Mouse (Mus musculus) mouse trophoblast stem cell (cell line): ENCODE data around the gene Vamp8.

ENCODE experiments used
- in situ Hi-C, 2 experiments: fragments of 300-500 bp; cut with MseI, MboI; formaldehyde crosslinking; loops; 2 replicates in 1 of 2; 3 replicates in 1 of 2; pipeline ENCODE4 v1.15.1; 2025

The Vamp8 gene

DNA sequence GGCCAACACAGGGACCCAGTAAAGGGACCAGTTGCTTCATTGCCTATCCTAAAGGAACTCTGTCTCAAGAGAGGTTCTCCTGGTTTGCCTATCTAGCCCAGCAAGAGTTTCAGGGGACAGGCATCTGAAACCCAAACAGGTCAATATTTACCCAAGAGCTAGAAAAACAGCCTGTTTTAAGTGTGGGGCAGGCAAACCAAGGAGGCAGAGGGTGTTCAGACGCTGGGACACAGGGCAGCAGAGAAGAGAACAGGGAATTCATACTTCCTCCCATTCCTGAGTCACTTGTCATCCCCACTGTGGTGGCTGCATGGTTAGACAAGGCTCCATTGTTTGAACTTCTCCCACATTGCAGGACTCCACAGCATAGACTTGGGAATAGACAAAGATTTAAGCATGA is 18.9 kb downstream of the Vamp8 start:
- in situ Hi-C loops = no loop called here

DNA sequence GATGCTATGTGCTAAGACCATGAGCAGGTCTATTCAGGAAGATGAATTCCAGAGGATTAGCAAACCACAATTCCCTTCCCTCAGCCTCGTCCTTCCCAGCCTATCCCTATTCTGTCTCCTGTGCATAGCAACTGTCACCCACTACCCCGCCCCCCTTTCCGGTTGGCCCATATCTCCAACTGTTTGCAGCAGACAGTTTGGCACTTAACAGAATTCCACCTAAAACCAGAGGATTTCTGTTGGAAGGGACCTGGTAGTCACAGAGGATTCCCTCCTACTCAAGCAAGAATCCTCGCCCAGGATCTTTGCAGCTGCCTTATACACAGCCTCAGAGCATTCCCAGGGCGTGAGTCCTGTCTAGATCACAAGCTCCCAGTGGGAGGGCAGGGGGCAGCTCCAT is 19.4 kb downstream of the Vamp8 start:
- in situ Hi-C loops = no loop called here

GRCm38 (mm10) chr6:72370091-72370490 is 20.4 kb downstream of the Vamp8 start:
- in situ Hi-C loops = no loop called here

DNA sequence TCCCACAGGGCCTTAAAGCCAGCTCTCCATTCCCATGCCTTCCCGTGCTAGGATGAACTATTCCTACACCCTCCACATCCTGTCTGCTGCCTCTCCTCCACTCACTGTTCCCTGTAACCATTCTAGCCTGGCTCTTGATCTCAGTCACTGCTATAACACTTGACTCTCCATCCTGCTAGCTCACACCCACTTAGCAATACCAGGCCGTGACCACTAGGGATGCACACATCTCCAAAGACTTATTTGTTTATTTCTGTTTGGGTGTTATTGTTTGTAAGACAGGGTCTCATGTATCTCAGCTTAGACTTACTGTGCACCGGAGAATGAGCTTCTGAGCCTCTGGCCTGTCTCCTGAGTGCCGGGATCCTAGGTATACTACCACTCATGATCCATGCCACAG is 20.9 kb downstream of the Vamp8 start:
- in situ Hi-C loops = no loop called here

DNA sequence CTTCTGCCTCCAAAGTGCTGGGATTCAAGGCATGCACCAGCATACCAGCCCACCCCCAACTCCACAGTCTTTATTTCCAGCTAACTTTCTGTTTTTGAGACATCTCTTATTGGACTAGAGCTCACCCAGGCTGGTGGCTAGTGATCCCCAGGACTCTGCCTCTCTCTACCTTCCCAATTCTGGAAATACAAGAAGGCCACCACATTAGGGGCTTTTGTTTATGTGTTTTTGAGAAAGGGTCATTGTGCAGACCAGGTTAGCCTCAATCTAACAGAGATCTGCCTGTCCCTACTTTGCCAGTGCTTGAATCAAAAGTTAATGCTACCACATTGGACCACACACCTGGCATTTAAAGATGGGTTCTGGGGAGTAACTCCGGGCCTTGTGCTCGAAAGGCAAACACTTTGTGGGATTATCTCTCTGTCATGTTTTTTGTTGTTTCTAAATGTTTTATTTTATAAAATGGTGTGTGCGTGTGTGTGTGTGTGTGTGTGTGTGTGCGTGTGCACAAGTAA is 23.0 kb downstream of the Vamp8 start:
- in situ Hi-C loops = no loop called here

DNA sequence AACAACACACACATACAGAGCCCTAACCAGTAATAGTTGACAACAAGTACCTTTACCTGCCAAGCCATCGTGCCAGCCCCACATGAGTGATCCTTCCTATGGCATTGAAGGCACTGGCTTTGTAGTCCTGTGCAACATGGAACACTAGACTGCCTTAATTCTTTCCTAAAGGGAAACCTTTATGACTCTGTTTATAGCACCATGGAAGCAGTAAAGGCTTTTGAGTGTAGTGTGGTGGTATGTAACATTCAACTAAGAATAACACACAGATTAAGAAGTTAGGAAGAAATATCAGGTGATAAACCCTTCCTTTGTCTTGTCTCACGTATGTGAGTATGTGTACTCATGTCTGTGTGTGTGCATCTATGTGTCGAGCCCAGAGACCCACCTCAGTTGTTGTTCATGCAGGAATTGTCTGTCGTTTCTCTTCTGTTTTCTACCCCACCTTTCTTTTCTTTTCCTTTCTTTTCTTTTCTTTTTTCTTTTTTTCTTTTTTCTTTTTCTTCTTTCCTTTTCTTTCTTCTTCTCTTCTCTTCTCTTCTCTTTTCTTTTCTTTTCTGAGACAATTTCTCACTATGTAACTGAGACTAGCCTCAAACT is 23.6 kb downstream of the Vamp8 start, which contains the start of gene Rnf181:
Gene Rnf181 (minus strand): TSS at position 113 of the 600 bp plus-strand sequence.
- in situ Hi-C loops = no loop called here

DNA sequence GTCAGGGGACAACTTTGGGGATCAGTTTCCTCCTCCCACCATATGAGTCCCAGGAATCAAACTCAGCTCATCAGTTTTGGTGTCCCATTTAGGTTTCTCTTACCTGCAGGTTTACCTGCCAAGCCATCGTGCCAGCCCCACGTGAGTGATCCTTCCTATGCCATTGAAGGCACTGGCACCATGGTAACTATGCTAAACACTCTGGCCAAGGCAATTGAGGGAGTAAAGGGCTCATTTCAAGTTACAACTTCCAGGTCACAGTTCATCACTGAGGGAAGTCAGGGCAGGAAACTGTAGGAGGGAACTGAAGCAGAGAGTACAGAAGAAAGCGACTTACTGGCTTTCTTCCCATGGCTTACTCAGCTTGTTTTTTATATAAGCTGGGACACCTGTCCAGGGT is 24.2 kb downstream of the Vamp8 start:
- in situ Hi-C loops = no loop called here

- in situ Hi-C loops = no loop called here
Measured at GRCm38 (mm10) chr6:72364985-72365384, 25.5 kb downstream of the Vamp8 start.

GRCm38 (mm10) chr6:72364009-72364408 is 26.5 kb downstream of the Vamp8 start:
- in situ Hi-C loops = no loop called here

GRCm38 (mm10) chr6:72362132-72363028 is 28.1 kb downstream of the Vamp8 start:
- in situ Hi-C loops = no loop called here

GRCm38 (mm10) chr6:72361121-72361551 is 29.4 kb downstream of the Vamp8 start:
- in situ Hi-C loops = no loop called here

GRCm38 (mm10) chr6:72360599-72360935 is 29.9 kb downstream of the Vamp8 start:
- in situ Hi-C loops = no loop called here

GRCm38 (mm10) chr6:72359891-72360598 is 30.5 kb downstream of the Vamp8 start:
- in situ Hi-C loops = no loop called here

DNA sequence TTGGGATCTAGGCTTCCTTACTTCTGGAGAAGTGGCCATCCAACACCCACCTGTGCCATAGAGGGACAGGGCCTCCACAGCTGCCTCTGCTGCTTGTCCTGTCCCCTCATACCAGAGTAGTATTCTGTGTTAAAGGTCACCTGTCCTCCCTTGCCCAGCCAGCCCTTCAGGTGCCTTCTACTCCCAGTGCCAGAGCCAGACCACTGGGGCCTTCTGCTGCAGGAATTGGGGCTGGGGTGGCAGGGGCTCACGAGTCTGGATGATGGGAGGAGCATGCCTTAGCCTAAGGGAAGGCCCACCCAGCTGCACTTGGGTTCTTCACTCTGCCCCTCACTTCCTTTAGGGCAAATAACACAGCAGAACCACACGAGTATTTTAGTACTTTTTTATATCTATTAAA is 31.2 kb downstream of the Vamp8 start:
- in situ Hi-C loops = no loop called here

DNA sequence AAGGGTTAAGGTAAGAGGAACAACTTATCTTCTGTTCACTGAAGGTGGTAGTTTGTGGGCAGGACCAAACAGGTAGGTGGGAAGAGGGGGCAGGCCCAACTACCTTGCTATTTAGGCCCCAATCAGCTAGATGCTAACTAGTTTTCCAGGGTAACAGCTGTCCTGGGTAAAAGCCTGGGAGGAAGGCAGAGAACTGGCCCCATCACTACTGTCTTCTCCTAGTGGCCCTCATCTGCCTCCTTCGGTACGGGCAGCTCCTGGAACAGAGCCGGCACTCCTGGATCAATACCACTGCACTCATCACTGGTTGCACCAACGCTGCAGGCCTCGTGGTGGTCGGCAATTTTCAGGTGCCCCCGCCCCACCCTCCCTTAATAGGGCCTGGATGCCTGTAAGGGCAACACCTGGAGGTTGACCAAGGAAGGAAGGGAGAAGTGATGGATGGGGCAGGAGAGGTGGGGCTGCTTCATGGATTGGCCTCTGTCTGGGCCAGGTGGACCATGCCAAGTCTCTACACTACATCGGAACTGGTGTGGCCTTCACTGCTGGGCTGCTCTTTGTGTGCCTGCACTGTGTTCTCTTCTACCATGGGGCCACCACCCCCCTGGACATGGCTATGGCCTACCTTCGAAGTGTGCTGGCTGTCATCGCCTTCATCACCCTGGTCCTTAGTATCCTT is 32.3 kb downstream of the Vamp8 start:
- in situ Hi-C loops = no loop called here

- in situ Hi-C loops = no loop called here
Measured at GRCm38 (mm10) chr6:72357164-72358079, 33.1 kb downstream of the Vamp8 start.

DNA sequence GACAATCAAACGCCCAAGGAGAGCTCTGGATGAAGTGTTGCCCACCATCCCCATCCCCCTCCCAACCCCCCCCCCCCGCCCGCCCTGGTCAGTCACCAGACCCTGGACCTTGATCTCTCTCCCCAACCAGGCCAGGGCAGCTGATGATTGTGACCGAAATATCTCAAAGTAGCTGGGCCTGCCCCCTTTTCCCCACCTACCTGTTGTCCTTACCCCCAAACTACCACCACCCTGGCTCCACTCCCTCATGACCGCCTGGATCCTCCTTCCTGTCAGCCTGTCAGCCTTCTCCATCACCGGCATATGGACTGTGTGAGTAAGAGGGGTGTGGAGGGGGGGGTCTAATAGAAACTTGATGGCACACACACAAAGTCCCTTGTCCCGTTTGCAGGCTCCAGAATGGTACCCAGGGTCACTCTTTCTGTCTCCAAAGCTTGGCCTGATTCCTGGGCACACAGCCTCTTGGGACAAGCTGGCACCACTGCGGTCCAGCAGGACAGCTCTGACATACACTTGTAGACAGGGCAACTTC is 34.4 kb downstream of the Vamp8 start:
- in situ Hi-C loops = no loop called here

GRCm38 (mm10) chr6:72355066-72355911 is 35.2 kb downstream of the Vamp8 start, which contains the start of gene Tmem150a:
Gene Tmem150a, plus strand, starts transcription at chr6:72355447.
- in situ Hi-C loops = no loop called here

DNA sequence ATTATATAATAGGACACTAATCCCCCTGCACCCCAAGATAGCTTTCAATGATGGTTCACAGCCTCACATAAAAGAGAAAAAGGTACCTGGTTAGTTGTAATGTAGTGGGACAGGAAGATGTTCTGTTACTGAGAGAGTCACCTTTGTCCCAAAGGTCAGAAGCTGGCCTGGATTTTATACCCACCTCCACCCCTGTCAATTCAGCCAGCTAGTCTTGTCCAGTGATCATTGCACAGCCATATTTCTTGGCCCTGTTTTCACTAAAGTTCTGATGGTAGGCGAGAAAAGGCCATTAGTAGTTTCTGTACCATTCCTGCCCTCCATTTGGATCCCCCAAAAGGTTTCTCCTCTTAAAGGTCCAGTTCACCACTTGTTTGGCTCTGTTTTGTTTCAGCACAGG is 36.5 kb downstream of the Vamp8 start:
- in situ Hi-C loops = no loop called here
